Mouse (Mus musculus): ENCODE results near the gene Actrt2. TPM values are rescaled to one million over a fixed set of nuclear protein-coding genes. Genes with fewer than 3 reads are reported as not detected.

Gene Actrt2
- polyA plus RNA-seq, 1 experiment from 2014 or later: not detected

- no peak overlapping the region for H3K4me3 ChIP-seq
Measured at GRCm38 (mm10) chr4:154700921-154701412, 33.3 kb upstream of the Actrt2 start.

GRCm38 (mm10) chr4:154700436-154700835 is 32.8 kb upstream of the Actrt2 start:
- WGBS: 93% methylated on average over 6 of the region's 6 CpGs

More at GRCm38 (mm10) chr4:154700921-154701412, 33.3 kb upstream of the Actrt2 start:
- Histone ChIP-seq H3K27me3 (no peaks in the 10 kb centered on the region), H3K27ac (replicated peaks) (no peak overlapping the region), H3K9ac (no peak overlapping the region), H3K4me1 (replicated peaks) (no peaks in the 10 kb centered on the region), H3K9me3 (no peaks in the 10 kb centered on the region), H3K36me3 (no peaks in the 10 kb centered on the region), H3K4me2 (no peak overlapping the region)
- ATAC-seq (ENCODE audit: low FRiP score, low read depth): no peak
- WGBS: 85% methylated on average over 13 of the region's 13 CpGs

GRCm38 (mm10) chr4:154699236-154699635 is 31.6 kb upstream of the Actrt2 start:
- H3K27me3 ChIP-seq: no peaks in the 10 kb centered on the region
- H3K4me3 ChIP-seq: no peak overlapping the region
- no peak for ATAC-seq (ENCODE audit: low FRiP score, low read depth)
- WGBS: 85% methylated on average over 8 of the region's 8 CpGs
- no peaks in the 10 kb centered on the region for H3K36me3 ChIP-seq
- H3K27ac ChIP-seq (replicated peaks): no peak overlapping the region
- no peaks in the 10 kb centered on the region for H3K9me3 ChIP-seq
- no peak overlapping the region for H3K9ac ChIP-seq
- H3K4me2 ChIP-seq: no peak overlapping the region
- H3K4me1 ChIP-seq (replicated peaks): no peaks in the 10 kb centered on the region

More at GRCm38 (mm10) chr4:154700436-154700835, 32.8 kb upstream of the Actrt2 start:
- H3K9ac ChIP-seq: no peak overlapping the region
- no peak overlapping the region for H3K27ac ChIP-seq (replicated peaks)
- no peak for ATAC-seq (ENCODE audit: low FRiP score, low read depth)
- no peak overlapping the region for H3K4me2 ChIP-seq
- no peaks in the 10 kb centered on the region for H3K4me1 ChIP-seq (replicated peaks)
- H3K9me3 ChIP-seq: no peaks in the 10 kb centered on the region
- H3K4me3 ChIP-seq: no peak overlapping the region
- H3K27me3 ChIP-seq: no peaks in the 10 kb centered on the region
- no peaks in the 10 kb centered on the region for H3K36me3 ChIP-seq

- Histone ChIP-seq H3K27ac (replicated peaks) (no peak overlapping the region), H3K9ac (no peak overlapping the region), H3K9me3 (no peaks in the 10 kb centered on the region), H3K27me3 (0 out of 2 replicates have a peak, but pooled peaks cover under 1% of the 10 kb centered on the region), H3K36me3 (no peaks in the 10 kb centered on the region), H3K4me2 (no peak overlapping the region), H3K4me1 (replicated peaks) (no peaks in the 10 kb centered on the region), H3K4me3 (no peak overlapping the region)
- ATAC-seq (ENCODE audit: low FRiP score, low read depth): no peak
- WGBS: 100% methylated on average over 1 of the region's 1 CpGs
Measured at GRCm38 (mm10) chr4:154698631-154699030, 31.0 kb upstream of the Actrt2 start.

- H3K9ac ChIP-seq: no peak overlapping the region
- no peaks in the 10 kb centered on the region for H3K4me1 ChIP-seq (replicated peaks)
- 67% methylated on average over 16 of the region's 16 CpGs for WGBS
- H3K27me3 ChIP-seq: 0 out of 2 replicates have a peak, but pooled peaks cover 2% of the 10 kb centered on the region
- no peak overlapping the region for H3K4me2 ChIP-seq
- H3K36me3 ChIP-seq: no peaks in the 10 kb centered on the region
- H3K9me3 ChIP-seq: no peaks in the 10 kb centered on the region
- H3K27ac ChIP-seq (replicated peaks): no peak overlapping the region
- no peak overlapping the region for H3K4me3 ChIP-seq
- ATAC-seq (ENCODE audit: low FRiP score, low read depth): no peak
Measured at GRCm38 (mm10) chr4:154698021-154698590, 30.4 kb upstream of the Actrt2 start.

- ATAC-seq (ENCODE audit: low FRiP score, low read depth): no peak
- Histone ChIP-seq H3K27me3 (0 out of 2 replicates have a peak, but pooled peaks cover 2% of the 10 kb centered on the region), H3K4me3 (no peak overlapping the region), H3K9me3 (no peaks in the 10 kb centered on the region), H3K27ac (replicated peaks) (no peak overlapping the region), H3K9ac (no peak overlapping the region), H3K36me3 (no peaks in the 10 kb centered on the region), H3K4me1 (replicated peaks) (no peaks in the 10 kb centered on the region), H3K4me2 (no peak overlapping the region)
- WGBS: 82% methylated on average over 5 of the region's 5 CpGs
Measured at GRCm38 (mm10) chr4:154697476-154697875, 29.8 kb upstream of the Actrt2 start.

GRCm38 (mm10) chr4:154696552-154696951 is 28.9 kb upstream of the Actrt2 start:
- no peak overlapping the region for H3K4me3 ChIP-seq
- no peaks in the 10 kb centered on the region for H3K36me3 ChIP-seq
- no peaks in the 10 kb centered on the region for H3K9me3 ChIP-seq
- no peak overlapping the region for H3K9ac ChIP-seq
- no peak overlapping the region for H3K4me2 ChIP-seq
- WGBS: 82% methylated on average over 5 of the region's 5 CpGs
- H3K27ac ChIP-seq (replicated peaks): no peak overlapping the region
- 0 out of 2 replicates have a peak, but pooled peaks cover 2% of the 10 kb centered on the region for H3K27me3 ChIP-seq
- ATAC-seq (ENCODE audit: low FRiP score, low read depth): no peak
- H3K4me1 ChIP-seq (replicated peaks): no peaks in the 10 kb centered on the region

GRCm38 (mm10) chr4:154696146-154696545 is 28.5 kb upstream of the Actrt2 start:
- Histone ChIP-seq H3K4me3 (no peak overlapping the region), H3K27ac (replicated peaks) (no peak overlapping the region), H3K4me2 (no peak overlapping the region), H3K4me1 (replicated peaks) (no peaks in the 10 kb centered on the region), H3K27me3 (0 out of 2 replicates have a peak, but pooled peaks cover 2% of the 10 kb centered on the region), H3K36me3 (no peaks in the 10 kb centered on the region), H3K9me3 (no peaks in the 10 kb centered on the region), H3K9ac (no peak overlapping the region)
- no peak for ATAC-seq (ENCODE audit: low FRiP score, low read depth)
- WGBS: 31% methylated on average over 4 of the region's 4 CpGs

GRCm38 (mm10) chr4:154694361-154694760 is 26.7 kb upstream of the Actrt2 start:
- 0 out of 2 replicates have a peak, but pooled peaks cover 2% of the 10 kb centered on the region for H3K27me3 ChIP-seq
- H3K9ac ChIP-seq: no peak overlapping the region
- no peaks in the 10 kb centered on the region for H3K9me3 ChIP-seq
- no peak for ATAC-seq (ENCODE audit: low FRiP score, low read depth)
- H3K36me3 ChIP-seq: no peaks in the 10 kb centered on the region
- no peaks in the 10 kb centered on the region for H3K4me1 ChIP-seq (replicated peaks)
- no peak overlapping the region for H3K27ac ChIP-seq (replicated peaks)
- H3K4me3 ChIP-seq: no peak overlapping the region
- 94% methylated on average over 5 of the region's 5 CpGs for WGBS
- no peak overlapping the region for H3K4me2 ChIP-seq

- H3K9ac ChIP-seq: no peak overlapping the region
- no peaks in the 10 kb centered on the region for H3K4me1 ChIP-seq (replicated peaks)
- WGBS: 80% methylated on average over 20 of the region's 20 CpGs
- 0 out of 2 replicates have a peak, but pooled peaks cover 2% of the 10 kb centered on the region for H3K27me3 ChIP-seq
- no peak for ATAC-seq (ENCODE audit: low FRiP score, low read depth)
- H3K4me2 ChIP-seq: no peak overlapping the region
- H3K4me3 ChIP-seq: no peak overlapping the region
- no peaks in the 10 kb centered on the region for H3K9me3 ChIP-seq
- H3K27ac ChIP-seq (replicated peaks): no peak overlapping the region
- no peaks in the 10 kb centered on the region for H3K36me3 ChIP-seq
Measured at GRCm38 (mm10) chr4:154693348-154694015, 25.8 kb upstream of the Actrt2 start.

GRCm38 (mm10) chr4:154683068-154683752 is 15.5 kb upstream of the Actrt2 start:
- WGBS: 87% methylated on average over 5 of the region's 5 CpGs
- no peak for ATAC-seq (ENCODE audit: low FRiP score, low read depth)
- H3K4me1 ChIP-seq (replicated peaks): no peaks in the 10 kb centered on the region
- H3K27me3 ChIP-seq: no peaks in the 10 kb centered on the region
- no peak overlapping the region for H3K4me3 ChIP-seq
- no peaks in the 10 kb centered on the region for H3K9me3 ChIP-seq
- H3K9ac ChIP-seq: no peak overlapping the region
- H3K36me3 ChIP-seq: no peaks in the 10 kb centered on the region
- no peak overlapping the region for H3K27ac ChIP-seq (replicated peaks)
- no peak overlapping the region for H3K4me2 ChIP-seq

GRCm38 (mm10) chr4:154682311-154682710 is 14.6 kb upstream of the Actrt2 start:
- H3K9me3 ChIP-seq: no peaks in the 10 kb centered on the region
- H3K27ac ChIP-seq (replicated peaks): no peak overlapping the region
- H3K9ac ChIP-seq: no peak overlapping the region
- H3K36me3 ChIP-seq: no peaks in the 10 kb centered on the region
- H3K4me2 ChIP-seq: no peak overlapping the region
- no peak overlapping the region for H3K4me3 ChIP-seq
- no peaks in the 10 kb centered on the region for H3K27me3 ChIP-seq
- no peak for ATAC-seq (ENCODE audit: low FRiP score, low read depth)
- no peaks in the 10 kb centered on the region for H3K4me1 ChIP-seq (replicated peaks)
- WGBS: 47% methylated on average over 14 of the region's 14 CpGs
